Mouse (Mus musculus): ENCODE results near the gene Hmgb3. TPM values are rescaled to one million over a fixed set of nuclear protein-coding genes. Genes with fewer than 3 reads are reported as not detected.
A peak's percentile ranks its signal among the peaks of the same experiment; 100 is the strongest.
"Not testable (repeated sequence)": the region's sequence is repeated elsewhere in the genome, so short reads cannot be mapped to it uniquely, and the experiment has no call there.

Hmgb3 gene
- polyA plus RNA-seq (2012; rRNA removed) = 123 and 181 TPM in 2 replicates
- polyA plus RNA-seq (2014; fragmentation: Nextera tagmentation; extraction: Ambion mirVana) = 167 and 196 TPM in 2 replicates

DNA sequence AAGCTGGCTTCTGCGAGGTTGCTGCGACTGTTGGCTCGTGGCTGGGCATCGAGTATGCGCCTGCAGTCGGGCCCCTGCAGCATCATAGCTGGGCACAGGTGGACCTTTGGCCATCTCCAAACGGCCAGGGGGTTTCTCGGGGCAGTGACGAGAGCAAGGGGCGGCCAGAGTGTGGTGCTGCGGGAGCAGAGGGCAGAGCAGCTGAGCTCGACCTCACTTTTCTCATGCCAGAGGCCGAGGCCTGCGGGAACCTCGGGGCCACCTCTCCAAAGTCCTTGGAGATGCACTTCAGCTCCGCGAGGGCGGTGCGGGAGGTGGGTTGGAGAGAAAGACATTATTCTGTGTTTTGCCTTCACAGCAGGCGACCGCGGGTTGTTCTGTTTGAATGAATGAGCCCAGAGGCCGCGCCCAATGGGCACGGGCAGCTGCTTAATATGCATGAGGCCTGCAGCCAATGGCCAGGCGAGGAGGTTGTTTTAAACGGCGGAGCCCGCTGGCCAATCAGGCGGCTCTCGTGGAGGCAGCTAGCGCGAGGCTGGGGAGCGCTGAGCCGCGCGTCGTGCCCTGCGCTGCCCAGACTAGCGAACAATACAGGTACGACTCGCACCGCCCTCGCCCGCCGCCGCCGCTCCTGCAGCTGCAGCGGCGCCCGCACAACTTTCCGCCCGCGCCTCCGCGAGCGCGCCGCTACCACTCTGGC is at the start of gene Hmgb3:
Gene Hmgb3, plus strand, starts transcription at position 504 of the 700 bp plus-strand sequence.
- WGBS = 30% methylated on average over 26 of the region's 59 CpGs
- peak within 1 kb of the TSS; percentile 89 for H3K9ac ChIP-seq (ENCODE audit: low read depth, low read length, severe bottlenecking)
- peak within 1 kb of the TSS; percentile 58 for H3K4me3 ChIP-seq (replicated peaks; ENCODE audit: low read length)
- H3K4me1 ChIP-seq (ENCODE audit: control insufficient read depth, insufficient read depth, low read length) = no peaks in the 10 kb centered on the region
- DNase-seq (ENCODE audit: low spot score) (peak; percentile 85), ATAC-seq (ENCODE audit: low FRiP score, low read depth) (peak; percentile 97)
- no peaks in the 10 kb centered on the region for H3K27me3 ChIP-seq (ENCODE audit: control insufficient read depth, insufficient read depth, low read length)
- peak; percentile 50; the same call in 1 of the 2 replicates for TF ChIP-seq POLR2A (IDR thresholded peaks at IDR 0.05; ENCODE audit: borderline replicate concordance, extremely low read depth, insufficient read depth, insufficient read length)
- no peaks in the 10 kb centered on the region for H3K36me3 ChIP-seq (ENCODE audit: control insufficient read depth, insufficient read depth, low read length)
- no peaks in the 10 kb centered on the region for H3K9me3 ChIP-seq (ENCODE audit: control insufficient read depth, low read length)
- peak within 1 kb of the TSS; percentile 66 for H3K4me2 ChIP-seq (replicated peaks; ENCODE audit: low read depth, low read length, severe bottlenecking)
- peak within 1 kb of the TSS; percentile 95 for H3K27ac ChIP-seq (replicated peaks; ENCODE audit: low read depth, low read length)

DNA sequence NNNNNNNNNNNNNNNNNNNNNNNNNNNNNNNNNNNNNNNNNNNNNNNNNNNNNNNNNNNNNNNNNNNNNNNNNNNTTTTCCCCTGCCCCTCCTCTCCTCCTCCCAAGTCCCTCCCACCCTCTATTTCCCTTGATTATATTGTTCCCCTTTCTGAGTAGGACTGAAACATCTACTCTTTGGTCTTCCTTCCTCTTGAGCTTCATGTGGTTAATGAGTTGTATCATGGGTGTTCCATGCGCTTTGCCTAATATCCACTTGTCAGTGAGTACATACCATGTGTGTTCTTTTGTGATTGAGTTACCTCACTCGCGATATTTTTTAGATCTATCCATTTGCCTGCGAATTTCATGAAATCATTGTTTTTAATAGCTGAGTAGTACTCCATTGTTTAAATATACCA is 49.1 kb upstream of the Hmgb3 start:
- not testable (repeated sequence) for H3K4me3 ChIP-seq (replicated peaks; ENCODE audit: low read length); H3K27me3 ChIP-seq (ENCODE audit: control insufficient read depth, insufficient read depth, low read length); H3K9me3 ChIP-seq (ENCODE audit: control insufficient read depth, low read length); H3K36me3 ChIP-seq (ENCODE audit: control insufficient read depth, insufficient read depth, low read length); H3K9ac ChIP-seq (ENCODE audit: low read depth, low read length, severe bottlenecking); H3K27ac ChIP-seq (replicated peaks; ENCODE audit: low read depth, low read length); H3K4me2 ChIP-seq (replicated peaks; ENCODE audit: low read depth, low read length, severe bottlenecking); DNase-seq (ENCODE audit: low spot score); ATAC-seq (ENCODE audit: low FRiP score, low read depth); H3K4me1 ChIP-seq (ENCODE audit: control insufficient read depth, insufficient read depth, low read length)
- WGBS = 92% methylated on average over 4 of the region's 4 CpGs

DNA sequence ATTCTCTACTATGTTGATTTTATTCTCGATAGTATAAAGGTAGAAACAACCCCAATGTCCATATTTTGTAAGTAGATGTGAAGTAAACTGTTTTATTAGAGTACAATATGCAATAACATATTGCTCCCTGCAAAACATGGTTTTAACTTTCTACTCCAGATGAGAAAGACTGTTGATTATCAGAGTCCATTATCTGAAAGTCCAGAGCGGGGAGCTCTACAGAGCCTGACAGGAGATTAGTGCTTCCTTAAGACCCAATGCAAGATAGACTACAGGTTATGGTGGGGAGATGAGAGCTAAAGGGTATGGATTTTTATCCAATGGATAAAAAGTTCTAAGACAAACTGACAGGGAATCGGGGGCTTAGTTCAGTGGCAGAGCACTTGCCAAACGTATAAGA is 36.5 kb upstream of the Hmgb3 start:
- no peak for TF ChIP-seq POLR2A (IDR thresholded peaks at IDR 0.05; ENCODE audit: borderline replicate concordance, extremely low read depth, insufficient read depth, insufficient read length)
- ATAC-seq (ENCODE audit: low FRiP score, low read depth) = no peak
- no peak overlapping the region for H3K27ac ChIP-seq (replicated peaks; ENCODE audit: low read depth, low read length)

DNA sequence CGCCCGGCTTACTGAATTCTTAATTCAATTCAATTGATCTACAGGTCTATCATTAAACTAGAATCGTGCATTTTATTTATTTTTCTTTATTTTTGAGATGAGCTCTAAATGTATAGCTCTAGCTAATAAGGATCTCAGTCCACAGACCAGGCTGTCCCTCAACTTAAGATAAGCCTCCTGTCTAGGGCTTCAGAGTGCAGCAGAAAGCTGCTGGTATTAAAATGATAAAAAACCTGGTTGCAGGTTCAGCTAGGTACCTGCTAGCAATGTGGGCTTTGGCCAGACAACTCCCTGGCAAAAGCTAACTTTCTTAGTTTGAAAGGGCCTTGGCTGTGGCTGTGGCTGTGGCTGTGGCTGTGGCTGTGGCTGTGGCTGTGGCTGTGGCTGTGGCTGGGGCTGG is 32.8 kb upstream of the Hmgb3 start:
- DNase-seq (ENCODE audit: low spot score) = no peak
- Histone ChIP-seq H3K27ac (replicated peaks; ENCODE audit: low read depth, low read length) (no peak overlapping the region), H3K4me1 (ENCODE audit: control insufficient read depth, insufficient read depth, low read length) (no peaks in the 10 kb centered on the region; the same call in 1 of the 2 replicates), H3K9me3 (ENCODE audit: control insufficient read depth, low read length) (no peaks in the 10 kb centered on the region), H3K4me3 (replicated peaks; ENCODE audit: low read length) (no peak overlapping the region), H3K9ac (ENCODE audit: low read depth, low read length, severe bottlenecking) (no peak overlapping the region), H3K4me2 (replicated peaks; ENCODE audit: low read depth, low read length, severe bottlenecking) (no peak overlapping the region), H3K36me3 (ENCODE audit: control insufficient read depth, insufficient read depth, low read length) (no peaks in the 10 kb centered on the region), H3K27me3 (ENCODE audit: control insufficient read depth, insufficient read depth, low read length) (no peaks in the 10 kb centered on the region)
- 89% methylated on average over 3 of the region's 3 CpGs for WGBS
- ATAC-seq (ENCODE audit: low FRiP score, low read depth) = no peak
- TF ChIP-seq POLR2A (IDR thresholded peaks at IDR 0.05; ENCODE audit: borderline replicate concordance, extremely low read depth, insufficient read depth, insufficient read length) = no peak

More for the DNA sequence above, 36.5 kb upstream of the Hmgb3 start:
- DNase-seq (ENCODE audit: low spot score) = no peak
- Histone ChIP-seq H3K4me1 (ENCODE audit: control insufficient read depth, insufficient read depth, low read length) (no peaks in the 10 kb centered on the region), H3K36me3 (ENCODE audit: control insufficient read depth, insufficient read depth, low read length) (no peaks in the 10 kb centered on the region), H3K4me2 (replicated peaks; ENCODE audit: low read depth, low read length, severe bottlenecking) (no peak overlapping the region), H3K9ac (ENCODE audit: low read depth, low read length, severe bottlenecking) (no peak overlapping the region), H3K9me3 (ENCODE audit: control insufficient read depth, low read length) (no peaks in the 10 kb centered on the region), H3K27me3 (ENCODE audit: control insufficient read depth, insufficient read depth, low read length) (no peaks in the 10 kb centered on the region), H3K4me3 (replicated peaks; ENCODE audit: low read length) (no peak overlapping the region)
- WGBS = 77% methylated on average over 4 of the region's 4 CpGs

DNA sequence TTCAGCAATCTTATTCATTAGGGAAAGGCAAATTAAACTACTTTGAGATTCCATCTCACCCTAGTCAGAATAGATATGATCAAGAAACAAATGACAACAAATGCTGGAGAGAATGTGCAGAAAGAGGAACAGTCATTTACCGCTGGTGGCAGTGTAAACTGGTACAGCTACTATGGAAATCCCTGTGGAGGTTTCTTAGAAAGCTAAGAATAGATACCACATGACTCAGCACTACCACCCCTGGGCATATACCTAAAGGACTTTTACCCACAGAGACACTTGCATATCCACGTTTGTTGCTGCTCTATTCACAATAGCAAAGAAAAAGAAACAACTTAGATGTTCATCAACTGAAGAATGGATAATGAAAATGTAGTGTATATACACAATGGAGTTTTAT is 31.4 kb upstream of the Hmgb3 start:
- Histone ChIP-seq H3K4me1 (ENCODE audit: control insufficient read depth, insufficient read depth, low read length) (no peaks in the 10 kb centered on the region; the same call in 1 of the 2 replicates), H3K9ac (ENCODE audit: low read depth, low read length, severe bottlenecking) (no peak overlapping the region), H3K4me3 (replicated peaks; ENCODE audit: low read length) (no peak overlapping the region), H3K27me3 (ENCODE audit: control insufficient read depth, insufficient read depth, low read length) (no peaks in the 10 kb centered on the region), H3K9me3 (ENCODE audit: control insufficient read depth, low read length) (no peaks in the 10 kb centered on the region), H3K4me2 (replicated peaks; ENCODE audit: low read depth, low read length, severe bottlenecking) (no peak overlapping the region), H3K36me3 (ENCODE audit: control insufficient read depth, insufficient read depth, low read length) (no peaks in the 10 kb centered on the region), H3K27ac (replicated peaks; ENCODE audit: low read depth, low read length) (no peak overlapping the region)
- TF ChIP-seq POLR2A (IDR thresholded peaks at IDR 0.05; ENCODE audit: borderline replicate concordance, extremely low read depth, insufficient read depth, insufficient read length) = no peak
- WGBS = 64% methylated on average over 2 of the region's 2 CpGs
- no peak for ATAC-seq (ENCODE audit: low FRiP score, low read depth)
- DNase-seq (ENCODE audit: low spot score) = no peak

All from limb, embryonic 14.5 days (tissue).